Comparison of ENCODE assay signal across 7 mouse cellular contexts in the genomic region with DNA sequence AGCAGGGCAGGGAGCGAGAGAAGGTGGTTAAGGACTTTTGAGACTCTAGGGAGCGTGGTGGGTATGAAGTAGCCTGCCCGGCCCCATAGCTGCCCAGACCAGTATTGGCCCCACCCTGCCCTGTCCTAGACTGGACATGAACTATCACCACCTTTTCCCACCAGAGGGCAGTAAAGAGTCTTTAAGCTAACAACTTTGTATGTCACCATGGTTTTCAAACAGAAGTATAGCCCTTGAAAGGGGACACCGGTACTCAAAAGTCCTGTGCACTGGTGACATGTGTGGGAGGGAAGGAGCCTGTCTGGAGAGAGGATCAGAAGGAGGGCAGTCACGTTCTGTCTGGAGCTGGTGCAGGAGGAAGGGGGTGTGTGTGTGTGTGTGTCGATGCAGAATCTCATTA. TPM values are rescaled to one million over a fixed set of nuclear protein-coding genes. Genes with fewer than 3 reads are reported as not detected.
DNase-seq lines count a peak whose midpoint lies in the region; ATAC-seq and TF ChIP-seq lines count a peak whose summit lies in the region.

No protein-coding gene starts in this region.

- H3K27ac ChIP-seq in forebrain, embryonic 11.5 days (ENCODE audit: low read depth, low read length): no peak overlapping the region
- H3K27ac ChIP-seq in hindbrain, postnatal 0 days: no peak overlapping the region
- no peak overlapping the region for H3K27ac ChIP-seq in neural tube, embryonic 11.5 days (ENCODE audit: low read depth, low read length)

- no peaks in the 10 kb centered on the region; the same call in 1 of the 2 replicates for H3K36me3 ChIP-seq in forebrain, embryonic 11.5 days (ENCODE audit: control insufficient read depth, insufficient read depth, low read length)
- no peaks in the 10 kb centered on the region for H3K36me3 ChIP-seq in hindbrain, postnatal 0 days (ENCODE audit: insufficient read depth, low read length)
- no peaks in the 10 kb centered on the region for H3K36me3 ChIP-seq in neural tube, embryonic 11.5 days (ENCODE audit: control insufficient read depth, insufficient read depth, low read length)

- TF ChIP-seq CTCF in hindbrain, postnatal 0 days (IDR thresholded peaks at IDR 0.05; ENCODE audit: low read depth): peak; percentile 71

- no peak overlapping the region for H3K4me3 ChIP-seq in forebrain, embryonic 11.5 days (ENCODE audit: low read depth, low read length)
- no peak overlapping the region for H3K4me3 ChIP-seq in hindbrain, postnatal 0 days (ENCODE audit: low read length)
- no peak overlapping the region for H3K4me3 ChIP-seq in neural tube, embryonic 11.5 days (ENCODE audit: low read depth, low read length)

- WGBS in forebrain, embryonic 11.5 days: 34% methylated on average over 6 of the region's 6 CpGs
- WGBS in hindbrain, postnatal 0 days: 40% methylated on average over 6 of the region's 6 CpGs
- WGBS in neural tube, embryonic 11.5 days: 29% methylated on average over 6 of the region's 6 CpGs

- DNase-seq in thymus, postnatal 14 days: peak; percentile 61
- DNase-seq in thymus, postnatal 25 days: no peak
- DNase-seq in brain, adult 2 months (ENCODE audit: low read depth, low spot score): peak; percentile 85
- peak; percentile 66 for DNase-seq in forebrain, embryonic 11.5 days (ENCODE audit: low spot score)
- peak; percentile 90 for DNase-seq in hindbrain, postnatal 0 days (ENCODE audit: low spot score)
- DNase-seq in liver: peak; percentile 49
- DNase-seq in neural tube, embryonic 11.5 days (ENCODE audit: low spot score): peak; percentile 60

- no peaks in the 10 kb centered on the region for H3K27me3 ChIP-seq in forebrain, embryonic 11.5 days (ENCODE audit: control insufficient read depth, insufficient read depth, low read length)
- no peaks in the 10 kb centered on the region for H3K27me3 ChIP-seq in hindbrain, postnatal 0 days (ENCODE audit: insufficient read depth, low read length)
- H3K27me3 ChIP-seq in neural tube, embryonic 11.5 days (ENCODE audit: control insufficient read depth, insufficient read depth, low read length): no peaks in the 10 kb centered on the region

- H3K4me2 ChIP-seq in forebrain, embryonic 11.5 days (ENCODE audit: low read depth, low read length, severe bottlenecking): no peak overlapping the region
- H3K4me2 ChIP-seq in hindbrain, postnatal 0 days (ENCODE audit: low read depth, low read length): no peak overlapping the region
- no peak overlapping the region for H3K4me2 ChIP-seq in neural tube, embryonic 11.5 days (ENCODE audit: low read depth)

- H3K9ac ChIP-seq in forebrain, embryonic 11.5 days (ENCODE audit: low read length): no peak overlapping the region
- no peak overlapping the region for H3K9ac ChIP-seq in hindbrain, postnatal 0 days (replicated peaks; ENCODE audit: low read length)
- H3K9ac ChIP-seq in neural tube, embryonic 11.5 days (ENCODE audit: low read length): no peak overlapping the region

- peak; percentile 38; the same call in 1 of the 2 replicates for ATAC-seq in forebrain, embryonic 11.5 days (replicated peaks; ENCODE audit: low FRiP score)
- ATAC-seq in hindbrain, postnatal 0 days: peak; percentile 60
- peak; percentile 55; the same call in 1 of the 2 replicates for ATAC-seq in neural tube, embryonic 11.5 days (ENCODE audit: insufficient read depth, low FRiP score, low TSS enrichment)

- peaks cover 7% of the 10 kb centered on the region; the same call in 1 of the 2 replicates for H3K4me1 ChIP-seq in forebrain, embryonic 11.5 days (replicated peaks; ENCODE audit: control insufficient read depth, insufficient read depth, low read length)
- no peaks in the 10 kb centered on the region for H3K4me1 ChIP-seq in hindbrain, postnatal 0 days (ENCODE audit: insufficient read depth, low read length)
- H3K4me1 ChIP-seq in neural tube, embryonic 11.5 days (ENCODE audit: control insufficient read depth, insufficient read depth, low read length): peaks cover 7% of the 10 kb centered on the region

- H3K9me3 ChIP-seq in forebrain, embryonic 11.5 days (ENCODE audit: control insufficient read depth, low read length): no peaks in the 10 kb centered on the region
- H3K9me3 ChIP-seq in hindbrain, postnatal 0 days (ENCODE audit: low read length): no peaks in the 10 kb centered on the region
- no peaks in the 10 kb centered on the region for H3K9me3 ChIP-seq in neural tube, embryonic 11.5 days (ENCODE audit: control insufficient read depth, low read length)

RNA-seq across cellular contexts. Expression of a gene that starts 18.7 kb away (rescaled TPM):
- polyA plus RNA-seq in forebrain, embryonic 11.5 days (2014; fragmentation: Nextera tagmentation; extraction: Ambion mirVana): 28.4 and 28.7 TPM in 2 replicates
- 223 and 230 TPM in 2 replicates for total RNA-seq in hindbrain, postnatal 0 days (2014; rRNA removed)
- polyA plus RNA-seq in hindbrain, postnatal 0 days (2015; fragmentation: Nextera tagmentation; extraction: Ambion mirVana): 123 and 128 TPM in 2 replicates
- 21.4 and 24.1 TPM in 2 replicates for polyA plus RNA-seq in neural tube, embryonic 11.5 days (2014; fragmentation: Nextera tagmentation; extraction: Ambion mirVana)

RNA-seq across cellular contexts. Expression of a gene that starts 20.6 kb away (rescaled TPM):
- polyA plus RNA-seq in forebrain, embryonic 11.5 days (2014; fragmentation: Nextera tagmentation; extraction: Ambion mirVana): 19.5 and 22.1 TPM in 2 replicates
- 11.5 and 12.5 TPM in 2 replicates for total RNA-seq in hindbrain, postnatal 0 days (2014; rRNA removed)
- 9.7 and 10.3 TPM in 2 replicates for polyA plus RNA-seq in hindbrain, postnatal 0 days (2015; fragmentation: Nextera tagmentation; extraction: Ambion mirVana)
- 14.8 and 15.3 TPM in 2 replicates for polyA plus RNA-seq in neural tube, embryonic 11.5 days (2014; fragmentation: Nextera tagmentation; extraction: Ambion mirVana)

RNA-seq across cellular contexts. Expression of a gene that starts 20.7 kb away (rescaled TPM):
- polyA plus RNA-seq in forebrain, embryonic 11.5 days (2014; fragmentation: Nextera tagmentation; extraction: Ambion mirVana): 20.4 and 20.8 TPM in 2 replicates
- 161 and 182 TPM in 2 replicates for total RNA-seq in hindbrain, postnatal 0 days (2014; rRNA removed)
- polyA plus RNA-seq in hindbrain, postnatal 0 days (2015; fragmentation: Nextera tagmentation; extraction: Ambion mirVana): 42.1 and 43.9 TPM in 2 replicates
- 15.2 and 16.8 TPM in 2 replicates for polyA plus RNA-seq in neural tube, embryonic 11.5 days (2014; fragmentation: Nextera tagmentation; extraction: Ambion mirVana)

RNA-seq across cellular contexts. Expression of a gene that starts 50.9 kb away (rescaled TPM):
- 409 and 463 TPM in 2 replicates for polyA plus RNA-seq in forebrain, embryonic 11.5 days (2014; fragmentation: Nextera tagmentation; extraction: Ambion mirVana)
- 144 and 154 TPM in 2 replicates for total RNA-seq in hindbrain, postnatal 0 days (2014; rRNA removed)
- 248 and 258 TPM in 2 replicates for polyA plus RNA-seq in hindbrain, postnatal 0 days (2015; fragmentation: Nextera tagmentation; extraction: Ambion mirVana)
- 402 and 421 TPM in 2 replicates for polyA plus RNA-seq in neural tube, embryonic 11.5 days (2014; fragmentation: Nextera tagmentation; extraction: Ambion mirVana)

RNA-seq across cellular contexts. Expression of a gene that starts 58.6 kb away (rescaled TPM):
- polyA plus RNA-seq in forebrain, embryonic 11.5 days (2014; fragmentation: Nextera tagmentation; extraction: Ambion mirVana): 0.15 TPM in 1 of 2 replicates, not detected in the other
- total RNA-seq in hindbrain, postnatal 0 days (2014; rRNA removed): 1.7 and 1.9 TPM in 2 replicates
- 0.72 and 0.81 TPM in 2 replicates for polyA plus RNA-seq in hindbrain, postnatal 0 days (2015; fragmentation: Nextera tagmentation; extraction: Ambion mirVana)
- polyA plus RNA-seq in neural tube, embryonic 11.5 days (2014; fragmentation: Nextera tagmentation; extraction: Ambion mirVana): not detected in 2 replicates
